Mouse (Mus musculus) heart, embryonic 11.5 days (tissue): ENCODE measurements around the gene Urb1. TPM values are rescaled to one million over a fixed set of nuclear protein-coding genes. Genes with fewer than 3 reads are reported as not detected.
A peak's percentile ranks its signal among the peaks of the same experiment; 100 is the strongest.

ENCODE experiments used
- ATAC-seq: fragments of 200-750 bp; cut with Nextera tagmentation; replicated peaks from 2 replicates; pipeline ENCODE4 v1.8.0; 2017; ENCODE audit warnings: moderate library complexity; ENCODE audit not compliant: insufficient number of reproducible peaks, low FRiP score, low TSS enrichment
- H3K27ac ChIP-seq: fragments of 300-500 bp; sonication (generic); 2 replicates; pipeline ENCODE4 v1.5.1; 2014; ENCODE audit warnings: mild to moderate bottlenecking, low read depth, low read length
- H3K27me3 ChIP-seq: fragments of 300-500 bp; sonication (generic); 2 replicates; pipeline ENCODE4 v1.6.1; 2014; ENCODE audit warnings: mild to moderate bottlenecking, low read length, mixed read lengths; ENCODE audit not compliant: control insufficient read depth, insufficient read depth
- H3K36me3 ChIP-seq: fragments of 300-500 bp; sonication (generic); 2 replicates; pipeline ENCODE4 v1.6.1; 2014; ENCODE audit warnings: mild to moderate bottlenecking, low read length, moderate library complexity, mixed read lengths; ENCODE audit not compliant: control insufficient read depth, insufficient read depth
- H3K4me1 ChIP-seq: fragments of 300-500 bp; sonication (generic); 2 replicates; pipeline ENCODE4 v1.6.1; 2014; ENCODE audit warnings: low read length; ENCODE audit not compliant: control insufficient read depth, insufficient read depth
- H3K4me2 ChIP-seq: fragments of 300-500 bp; sonication (generic); 2 replicates; pipeline ENCODE4 v1.6.1; 2014; ENCODE audit warnings: mild to moderate bottlenecking, moderate library complexity
- H3K4me3 ChIP-seq: fragments of 300-500 bp; sonication (generic); 2 replicates; pipeline ENCODE4 v1.5.1; 2014; ENCODE audit warnings: low read depth, low read length
- H3K9ac ChIP-seq: fragments of 300-500 bp; sonication (generic); 2 replicates; pipeline ENCODE4 v1.6.1; 2014; ENCODE audit warnings: mild to moderate bottlenecking, low read depth, low read length, moderate library complexity
- H3K9me3 ChIP-seq: fragments of 300-500 bp; sonication (generic); replicated peaks from 2 replicates; pipeline ENCODE4 v1.6.1; 2016; ENCODE audit warnings: low read length; ENCODE audit not compliant: control insufficient read depth
- WGBS: fragments of 180-500 bp; shearing (Covaris S2); extraction: QIAGEN DNeasy Blood & Tissue Kit; methylation state at CpG from one replicate; pipeline ENCODE4 v1.1.7; 2014; ENCODE audit not compliant: insufficient replicate concordance; 5-methylcytosine and 5-hydroxymethylcytosine counted together
- polyA plus RNA-seq: library from polyadenylated mRNA; unstranded; fragments of >200 nt; fragmentation: Nextera tagmentation; extraction: Ambion mirVana; gene quantifications from 2 replicates; pipeline ENCODE4 v1.2.1, GENCODE M21; 2014

Gene Urb1
- polyA plus RNA-seq, 1 experiment from 2014 or later, result 9.9 TPM

DNA sequence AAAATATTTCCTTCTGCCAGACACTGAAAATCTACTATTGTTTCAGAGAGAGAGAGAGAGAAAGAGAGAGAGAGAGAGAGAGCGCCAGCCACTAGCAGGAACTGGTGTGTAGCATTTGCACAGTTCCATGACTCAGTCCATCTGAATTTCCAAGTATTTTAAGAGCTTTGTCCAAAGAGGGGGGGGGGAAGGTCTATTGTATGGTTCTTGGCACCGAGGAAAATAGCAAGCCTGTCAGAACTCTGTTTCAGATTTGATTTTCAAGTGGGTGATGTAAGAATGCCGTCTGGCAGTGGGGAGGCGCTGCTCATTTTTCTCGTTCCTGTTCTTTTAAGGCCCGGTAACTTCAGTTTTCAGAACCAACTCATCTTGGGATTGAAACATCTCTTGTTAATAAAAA lies 34.8 kb upstream of the Urb1 start:
- Histone ChIP-seq H3K4me2 (no peak overlapping the region), H3K9ac (no peak overlapping the region), H3K27ac (no peak overlapping the region)

DNA sequence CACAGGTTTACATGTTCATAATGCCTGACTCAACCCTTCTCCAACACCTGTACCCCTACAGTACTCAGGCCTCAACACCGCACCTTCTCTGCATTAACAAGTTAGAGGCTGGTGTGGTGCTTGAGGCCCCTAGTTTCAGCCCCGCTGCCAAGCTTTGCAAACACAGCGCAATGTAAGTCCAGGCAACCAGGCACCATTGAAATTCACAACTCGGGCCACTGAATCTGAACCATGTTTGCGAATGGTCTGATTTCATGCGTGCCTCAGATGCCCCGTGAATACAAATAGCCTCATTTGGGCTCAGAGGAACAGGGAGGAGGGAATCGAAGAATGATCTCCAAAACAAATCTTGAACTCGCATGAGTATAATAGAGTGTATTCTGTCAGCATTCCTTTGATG lies 32.0 kb upstream of the Urb1 start:
- no peak overlapping the region for H3K9ac ChIP-seq
- H3K9me3 ChIP-seq, result 0 out of 2 replicates have a peak, but pooled peaks cover 2% of the 10 kb centered on the region
- no peaks in the 10 kb centered on the region for H3K36me3 ChIP-seq
- 74% methylated on average over 9 of the region's 9 CpGs for WGBS
- no peak overlapping the region for H3K4me2 ChIP-seq
- H3K4me1 ChIP-seq, result 0 out of 2 replicates have a peak, but pooled peaks cover 11% of the 10 kb centered on the region
- no peak overlapping the region for H3K27ac ChIP-seq
- H3K27me3 ChIP-seq, result no peaks in the 10 kb centered on the region
- no peak overlapping the region for H3K4me3 ChIP-seq
- ATAC-seq, result no peak

More for the DNA sequence above, 34.8 kb upstream of the Urb1 start:
- H3K27me3 ChIP-seq, result no peaks in the 10 kb centered on the region
- no peak overlapping the region for H3K4me3 ChIP-seq
- 68% methylated on average over 6 of the region's 6 CpGs for WGBS
- no peak for ATAC-seq
- H3K36me3 ChIP-seq, result no peaks in the 10 kb centered on the region
- peaks cover 10% of the 10 kb centered on the region; the same call in 1 of the 2 replicates for H3K4me1 ChIP-seq
- H3K9me3 ChIP-seq, result 0 out of 2 replicates have a peak, but pooled peaks cover 2% of the 10 kb centered on the region

DNA sequence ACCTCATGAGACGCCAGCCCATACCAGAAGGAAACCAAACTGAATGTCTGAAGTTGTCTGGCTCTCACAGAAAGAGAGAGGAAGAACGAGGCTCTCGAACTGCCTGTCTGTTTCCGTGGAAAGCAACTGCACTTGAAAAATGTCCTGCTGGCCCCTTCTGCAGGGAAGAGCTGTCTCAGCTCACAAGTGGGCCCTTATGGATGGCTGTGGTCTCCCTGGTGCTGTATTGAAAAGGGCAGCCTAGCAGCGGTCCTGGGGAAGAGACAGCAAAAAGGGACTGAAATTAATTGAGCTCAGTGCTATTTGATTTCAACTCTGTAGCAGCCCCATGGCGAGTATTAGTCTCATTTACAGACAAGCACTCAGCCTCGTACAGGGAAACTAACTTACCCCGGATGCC lies 27.2 kb upstream of the Urb1 start:
- H3K27ac ChIP-seq, result no peak overlapping the region

DNA sequence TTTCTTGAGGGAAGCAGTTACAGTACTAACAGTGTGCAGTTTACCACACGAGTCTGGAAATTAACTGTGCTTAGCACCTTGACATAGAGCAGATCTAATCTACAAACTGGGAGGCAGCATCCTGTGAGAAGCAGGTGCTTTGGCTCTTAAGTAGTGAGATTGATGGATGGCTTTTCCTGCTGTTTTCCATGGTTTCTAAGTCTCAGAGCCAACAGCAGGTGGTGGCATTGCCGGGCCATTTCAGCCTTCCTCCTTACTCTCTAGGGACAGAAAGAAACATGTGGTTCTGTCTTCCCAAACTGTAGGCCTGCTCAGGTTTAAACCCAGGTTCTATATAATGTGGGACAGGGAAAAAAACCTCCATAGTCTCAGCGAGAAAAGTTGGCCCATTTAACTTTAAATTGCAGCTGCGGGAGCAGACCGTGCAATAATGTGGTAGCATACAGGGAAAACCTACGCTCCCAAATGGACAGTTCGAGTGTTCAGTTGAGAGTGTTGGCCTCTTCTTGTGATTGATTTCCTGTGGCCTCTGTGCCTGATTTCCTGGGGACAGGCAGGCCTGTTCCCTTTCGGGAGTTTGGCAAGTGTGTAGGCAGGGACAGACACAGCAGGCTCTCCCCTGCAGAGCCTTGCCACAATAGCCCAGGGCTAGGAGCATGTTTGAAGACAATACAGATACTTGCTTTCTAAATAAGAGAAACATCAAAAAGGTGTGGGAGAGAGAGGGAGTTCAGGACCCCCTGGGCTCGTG lies 23.0 kb upstream of the Urb1 start:
- H3K4me3 ChIP-seq, result no peak overlapping the region
- H3K9ac ChIP-seq, result no peak overlapping the region
- no peaks in the 10 kb centered on the region for H3K36me3 ChIP-seq
- no peak overlapping the region for H3K27ac ChIP-seq
- no peaks in the 10 kb centered on the region for H3K9me3 ChIP-seq
- H3K4me2 ChIP-seq, result no peak overlapping the region
- WGBS, result 44% methylated on average over 9 of the region's 9 CpGs
- ATAC-seq, result no peak
- peaks cover 21% of the 10 kb centered on the region; the same call in 1 of the 2 replicates for H3K4me1 ChIP-seq
- peaks cover 29% of the 10 kb centered on the region for H3K27me3 ChIP-seq

More for the DNA sequence above, 27.2 kb upstream of the Urb1 start:
- Histone ChIP-seq H3K4me1 (peaks cover 15% of the 10 kb centered on the region; the same call in 1 of the 2 replicates), H3K9me3 (no peaks in the 10 kb centered on the region), H3K9ac (no peak overlapping the region), H3K4me3 (no peak overlapping the region), H3K4me2 (no peak overlapping the region), H3K27me3 (peaks cover 7% of the 10 kb centered on the region; the same call in 1 of the 2 replicates), H3K36me3 (no peaks in the 10 kb centered on the region)
- no peak for ATAC-seq
- 55% methylated on average over 8 of the region's 8 CpGs for WGBS

DNA sequence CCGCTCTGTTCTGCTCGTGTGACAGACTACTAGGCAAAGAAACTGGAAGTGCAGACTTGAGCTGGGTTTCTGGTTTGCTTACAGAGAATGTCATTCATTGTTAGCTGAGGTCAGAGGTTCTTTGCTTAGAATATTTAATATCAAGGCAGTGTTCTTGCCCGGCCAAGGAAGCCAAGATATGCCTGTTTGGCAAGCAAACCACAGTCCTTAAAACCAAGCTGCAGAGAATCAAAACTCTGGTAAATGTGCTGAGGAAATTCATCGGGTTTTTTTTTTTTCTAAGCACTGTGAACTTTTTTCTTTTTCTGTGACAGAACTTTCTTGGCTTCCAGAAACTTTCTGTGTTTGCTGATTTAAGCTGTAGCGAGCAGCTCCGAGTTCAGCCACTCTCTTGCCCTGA lies 22.3 kb upstream of the Urb1 start:
- 61% methylated on average over 6 of the region's 6 CpGs for WGBS
- H3K4me3 ChIP-seq, result no peak overlapping the region; the same call in 1 of the 2 replicates
- no peak for ATAC-seq
- H3K9ac ChIP-seq, result no peak overlapping the region
- no peak overlapping the region for H3K27ac ChIP-seq
- H3K9me3 ChIP-seq, result no peaks in the 10 kb centered on the region
- H3K27me3 ChIP-seq, result peaks cover 29% of the 10 kb centered on the region
- H3K36me3 ChIP-seq, result no peaks in the 10 kb centered on the region
- H3K4me2 ChIP-seq, result peak overlapping the region; percentile 87
- H3K4me1 ChIP-seq, result peaks cover 16% of the 10 kb centered on the region; the same call in 1 of the 2 replicates

DNA sequence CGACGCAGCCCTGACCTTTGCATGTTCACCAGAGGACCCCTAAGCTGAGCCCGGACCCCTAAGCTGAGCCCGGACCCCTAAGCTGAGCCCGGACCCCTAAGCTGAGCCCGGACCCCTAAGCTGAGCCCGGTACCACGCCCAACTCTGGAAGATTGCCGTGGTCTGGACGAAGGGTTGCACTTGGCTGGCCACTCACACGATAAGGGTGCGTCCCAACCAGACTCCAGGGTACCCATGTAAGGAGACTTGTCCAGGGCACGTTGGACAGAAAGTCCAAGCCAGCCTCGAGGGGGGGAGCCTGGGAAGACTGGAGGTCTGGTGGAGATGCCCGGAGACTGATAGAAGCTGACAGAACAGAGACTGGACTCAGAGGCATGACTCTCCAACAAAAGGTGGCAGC lies 21.5 kb upstream of the Urb1 start:
- Histone ChIP-seq H3K27me3 (peaks cover 29% of the 10 kb centered on the region), H3K4me2 (peak overlapping the region; percentile 87), H3K36me3 (no peaks in the 10 kb centered on the region), H3K9me3 (no peaks in the 10 kb centered on the region), H3K27ac (no peak overlapping the region), H3K9ac (peak overlapping the region; percentile 58; the same call in 1 of the 2 replicates), H3K4me3 (peak overlapping the region; percentile 47), H3K4me1 (peaks cover 14% of the 10 kb centered on the region; the same call in 1 of the 2 replicates)
- no peak for ATAC-seq
- 23% methylated on average over 15 of the region's 15 CpGs for WGBS

DNA sequence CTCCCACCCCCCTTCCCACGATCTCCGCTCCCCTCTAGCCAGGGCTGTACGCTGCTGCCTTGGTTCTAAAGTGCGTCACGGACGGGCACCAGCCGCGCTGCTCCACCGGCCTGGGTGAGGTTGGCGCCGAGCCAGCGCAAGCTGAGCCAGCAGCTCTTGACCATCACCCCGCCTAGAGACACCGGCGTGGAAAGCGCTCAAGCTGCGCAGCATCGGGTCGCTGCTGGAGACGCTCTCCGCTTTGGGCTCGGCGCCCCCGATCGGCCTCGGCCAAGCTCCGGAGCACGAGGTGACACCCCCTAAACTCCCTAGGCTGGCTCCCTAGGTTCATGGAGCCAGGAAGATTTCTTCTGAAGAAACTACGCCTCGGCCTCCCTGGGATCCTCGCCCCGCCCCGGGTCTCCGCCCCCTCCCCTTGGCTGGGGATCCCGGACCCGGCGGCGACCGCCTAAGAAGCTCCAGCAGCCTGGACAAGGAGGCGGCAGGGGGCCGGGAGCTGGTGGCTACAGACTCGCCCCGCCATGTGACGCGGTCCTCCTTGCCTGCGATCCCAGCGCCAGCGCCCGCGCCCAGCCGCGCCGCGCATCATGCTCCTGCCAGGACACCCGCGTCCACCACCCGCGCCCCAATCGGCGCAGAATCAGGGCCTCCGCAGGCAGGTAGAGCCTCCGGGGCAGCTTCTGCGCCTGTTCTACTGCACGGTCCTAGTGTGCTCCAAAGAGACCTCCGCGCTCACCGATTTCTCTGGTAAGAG lies 20.6 kb upstream of the Urb1 start:
- peaks cover 29% of the 10 kb centered on the region for H3K27me3 ChIP-seq

DNA sequence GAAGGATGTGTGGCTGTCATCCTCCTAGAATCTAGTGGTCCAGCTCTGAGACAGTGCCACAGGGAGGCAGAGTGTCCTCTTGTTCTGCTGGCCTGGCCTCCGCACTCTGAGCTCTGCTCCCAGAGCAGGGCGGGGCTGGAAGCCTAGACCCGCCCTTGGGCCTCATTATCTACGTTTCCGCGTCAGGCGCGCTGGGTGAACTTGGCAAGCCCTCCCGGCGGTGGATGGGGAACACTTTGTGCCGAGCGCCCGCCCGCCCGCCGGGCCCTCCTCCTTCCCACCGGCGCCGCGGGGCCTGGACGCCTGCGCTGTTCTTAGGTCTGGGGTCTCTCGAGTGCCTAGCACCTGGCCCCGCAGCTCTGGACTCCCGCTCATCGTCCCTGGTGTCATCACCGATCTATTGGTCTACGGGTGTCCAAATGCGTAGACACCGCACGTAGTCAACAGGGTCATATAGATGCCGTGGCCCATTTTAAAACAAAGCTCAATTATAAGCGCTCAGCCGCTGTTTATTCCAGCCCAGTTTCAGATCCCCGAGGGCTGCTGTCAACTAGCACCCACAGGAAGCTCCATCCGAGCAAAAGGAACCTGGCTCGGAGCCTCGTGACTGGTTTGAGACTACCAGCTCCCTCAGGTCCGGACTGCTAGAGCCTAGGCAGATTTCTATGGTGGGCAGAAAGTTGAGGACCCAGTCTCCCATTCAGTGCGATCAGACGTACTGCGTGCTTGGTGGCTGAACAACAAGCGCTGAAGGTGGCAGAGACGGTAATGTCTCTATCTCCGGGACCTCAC lies 19.9 kb upstream of the Urb1 start:
- H3K4me1 ChIP-seq, result peaks cover 14% of the 10 kb centered on the region; the same call in 1 of the 2 replicates
- H3K36me3 ChIP-seq, result no peaks in the 10 kb centered on the region
- H3K27me3 ChIP-seq, result peaks cover 29% of the 10 kb centered on the region
- under 1% methylated on average over 44 of the region's 45 CpGs for WGBS
- H3K4me3 ChIP-seq, result peak overlapping the region; percentile 47
- peak; percentile 81 for ATAC-seq
- H3K9me3 ChIP-seq, result no peaks in the 10 kb centered on the region
- H3K4me2 ChIP-seq, result peak overlapping the region; percentile 87
- H3K9ac ChIP-seq, result peak overlapping the region; percentile 58
- no peak overlapping the region for H3K27ac ChIP-seq

More for the DNA sequence above, 20.6 kb upstream of the Urb1 start:
- peak overlapping the region; percentile 87 for H3K4me2 ChIP-seq
- peaks cover 14% of the 10 kb centered on the region; the same call in 1 of the 2 replicates for H3K4me1 ChIP-seq
- peak overlapping the region; percentile 58 for H3K9ac ChIP-seq
- WGBS, result under 1% methylated on average over 66 of the region's 67 CpGs
- H3K36me3 ChIP-seq, result no peaks in the 10 kb centered on the region
- H3K4me3 ChIP-seq, result peak overlapping the region; percentile 47
- H3K27ac ChIP-seq, result no peak overlapping the region
- peak; percentile 66 for ATAC-seq
- no peaks in the 10 kb centered on the region for H3K9me3 ChIP-seq
